Mouse (Mus musculus) liver, embryonic 13.5 days (tissue): ENCODE measurements around the gene Mdm1. TPM values are rescaled to one million over a fixed set of nuclear protein-coding genes. Genes with fewer than 3 reads are reported as not detected.

Experiments
- ATAC-seq: fragments of 200-750 bp; cut with Nextera tagmentation; 2 replicates; pipeline ENCODE4 v1.8.0; 2017; ENCODE audit warnings: low read depth, mild to moderate bottlenecking, moderate number of reproducible peaks, moderate library complexity
- DNase-seq: peaks from one replicate; pipeline ENCODE4 v3.0.0; 2022
- H3K27ac ChIP-seq: fragments of 300-500 bp; sonication (generic); 2 replicates; pipeline ENCODE4 v1.5.1; 2015; ENCODE audit warnings: moderate library complexity, mild to moderate bottlenecking, inconsistent platforms
- H3K27me3 ChIP-seq: fragments of 300-500 bp; sonication (generic); 2 replicates; pipeline ENCODE4 v1.6.1; 2015; ENCODE audit warnings: mild to moderate bottlenecking, inconsistent platforms
- H3K36me3 ChIP-seq: fragments of 300-500 bp; sonication (generic); 2 replicates; pipeline ENCODE4 v1.6.1; 2015; ENCODE audit warnings: mild to moderate bottlenecking, inconsistent platforms
- H3K4me1 ChIP-seq: fragments of 300-500 bp; sonication (generic); replicated peaks from 2 replicates; pipeline ENCODE4 v1.6.1; 2015; ENCODE audit warnings: inconsistent platforms
- H3K4me2 ChIP-seq: fragments of 300-500 bp; sonication (generic); 2 replicates; pipeline ENCODE4 v1.6.1; 2015; ENCODE audit warnings: inconsistent platforms, mild to moderate bottlenecking, moderate library complexity
- H3K4me3 ChIP-seq: fragments of 300-500 bp; sonication (generic); replicated peaks from 2 replicates; pipeline ENCODE4 v1.5.1; 2015; ENCODE audit warnings: mild to moderate bottlenecking, inconsistent platforms
- H3K9ac ChIP-seq: fragments of 300-500 bp; sonication (generic); 2 replicates; pipeline ENCODE4 v1.6.1; 2015; ENCODE audit warnings: mild to moderate bottlenecking, inconsistent platforms
- H3K9me3 ChIP-seq: fragments of 300-500 bp; sonication (generic); replicated peaks from 2 replicates; pipeline ENCODE4 v1.6.1; 2016; ENCODE audit warnings: inconsistent platforms
- WGBS: fragments of 180-500 bp; shearing (Covaris S2); methylation state at CpG from one replicate; pipeline ENCODE4 v1.1.7; 2015; ENCODE audit not compliant: insufficient replicate concordance; 5-methylcytosine and 5-hydroxymethylcytosine counted together
- polyA plus RNA-seq: library from polyadenylated mRNA; unstranded; fragments of >200 nt; fragmentation: Nextera tagmentation; extraction: Ambion mirVana; gene quantifications from 2 replicates; pipeline ENCODE4 v1.2.1, GENCODE M21; 2015

Gene Mdm1
- polyA plus RNA-seq, 1 experiment from 2014 or later = 10.7 TPM

DNA sequence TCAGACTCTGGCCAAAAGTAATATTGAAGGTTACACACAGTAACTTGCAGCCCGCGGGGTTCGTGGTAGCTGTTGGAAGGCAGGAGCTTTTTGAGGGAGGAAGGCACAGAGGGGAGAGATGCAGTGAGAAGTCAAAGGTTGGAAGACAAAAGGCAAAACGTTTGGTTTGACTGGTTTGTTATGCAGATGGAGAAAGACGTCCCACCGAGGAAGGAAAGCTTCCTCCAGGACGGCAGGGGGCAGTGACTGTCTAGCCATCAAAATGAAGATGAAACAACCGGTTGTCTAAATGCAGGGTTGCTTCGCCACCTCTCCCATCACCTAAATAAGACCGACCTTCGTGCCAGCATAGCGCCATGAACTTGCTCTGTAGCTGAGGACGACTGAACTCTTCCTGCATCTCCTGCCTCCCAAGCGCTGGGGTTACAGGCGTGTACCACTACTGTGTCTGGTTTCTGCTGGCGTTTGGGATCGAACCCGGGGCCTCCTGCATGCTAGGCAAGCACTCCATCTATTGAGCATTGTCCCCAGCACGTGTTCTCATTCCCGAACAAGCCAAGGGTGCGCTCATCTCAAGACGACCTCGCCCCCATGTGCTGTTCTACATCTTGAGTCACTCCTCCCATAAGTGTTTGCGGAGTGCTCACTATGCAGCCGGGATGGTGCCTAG is 15.7 kb upstream of the Mdm1 start:
- Histone ChIP-seq H3K27me3 (peaks cover 11% of the 10 kb centered on the region), H3K4me1 (no peaks in the 10 kb centered on the region), H3K36me3 (no peaks in the 10 kb centered on the region), H3K9me3 (no peaks in the 10 kb centered on the region), H3K27ac (no peak overlapping the region), H3K4me3 (no peak overlapping the region), H3K4me2 (no peak overlapping the region), H3K9ac (no peak overlapping the region)
- no peak for DNase-seq
- 69% methylated on average over 25 of the region's 25 CpGs for WGBS
- no peak for ATAC-seq

DNA sequence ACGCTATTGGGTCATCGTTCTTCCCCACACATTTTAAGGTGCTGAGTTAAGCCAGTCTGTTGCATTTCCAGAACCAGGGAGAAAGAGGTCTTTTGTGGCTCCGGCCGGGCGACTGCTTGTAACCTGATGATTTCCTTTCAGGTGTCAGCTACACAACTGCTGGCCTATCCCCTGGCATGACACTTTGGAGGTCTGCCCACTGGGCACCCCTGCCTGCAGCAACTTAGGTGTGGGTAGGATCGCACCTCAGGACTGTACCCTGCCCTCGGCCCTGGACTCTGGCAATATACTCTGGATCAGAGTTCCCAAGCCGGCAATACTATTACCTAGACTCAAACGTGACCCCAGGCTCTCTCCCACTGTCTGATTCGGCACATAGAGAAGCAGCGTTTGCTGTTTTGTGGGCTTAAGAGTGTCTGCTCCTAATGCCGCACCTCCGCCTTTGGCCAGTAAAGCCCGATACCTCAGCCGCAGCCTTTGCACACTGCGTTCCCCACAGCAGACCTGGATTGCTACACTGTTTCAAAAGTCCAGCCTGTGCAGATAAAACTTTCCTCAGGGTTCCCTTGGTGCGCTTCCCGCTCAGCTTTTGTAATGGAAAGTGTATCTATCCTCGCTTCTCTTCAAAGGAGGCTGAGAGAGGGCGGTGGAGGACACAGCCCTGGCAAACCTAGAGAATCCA is 12.5 kb upstream of the Mdm1 start:
- H3K4me3 ChIP-seq = no peak overlapping the region
- H3K9me3 ChIP-seq = no peaks in the 10 kb centered on the region
- no peak for ATAC-seq
- H3K36me3 ChIP-seq = no peaks in the 10 kb centered on the region
- 62% methylated on average over 20 of the region's 20 CpGs for WGBS
- no peak overlapping the region for H3K27ac ChIP-seq
- DNase-seq = no peak
- no peak overlapping the region for H3K9ac ChIP-seq
- H3K27me3 ChIP-seq = peaks cover 11% of the 10 kb centered on the region
- no peaks in the 10 kb centered on the region for H3K4me1 ChIP-seq
- no peak overlapping the region for H3K4me2 ChIP-seq

DNA sequence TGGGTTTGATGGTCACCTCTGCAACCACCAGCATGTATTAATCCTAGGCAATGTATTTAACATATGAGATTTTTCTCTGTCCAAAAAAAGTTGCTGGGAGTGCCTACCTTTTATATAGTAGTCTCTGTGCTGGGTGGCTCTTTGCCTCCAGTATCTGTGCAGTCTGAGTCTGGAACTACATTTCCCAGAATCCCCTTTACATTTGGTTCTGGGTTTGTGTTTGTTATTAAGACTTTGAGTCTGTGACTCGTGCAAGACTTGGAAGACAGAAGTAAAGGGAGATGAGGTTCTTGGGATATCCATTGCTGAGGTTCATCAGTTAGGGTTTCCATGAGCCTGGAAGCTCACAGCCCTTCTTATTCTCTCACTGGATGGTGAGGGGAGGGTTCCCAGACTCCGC is 11.6 kb upstream of the Mdm1 start:
- ATAC-seq (no peak), DNase-seq (no peak)
- Histone ChIP-seq H3K27me3 (peaks cover 11% of the 10 kb centered on the region), H3K4me2 (no peak overlapping the region), H3K9me3 (no peaks in the 10 kb centered on the region), H3K4me3 (no peak overlapping the region), H3K4me1 (no peaks in the 10 kb centered on the region), H3K9ac (no peak overlapping the region), H3K27ac (no peak overlapping the region), H3K36me3 (no peaks in the 10 kb centered on the region)
- 30% methylated on average over 2 of the region's 2 CpGs for WGBS

DNA sequence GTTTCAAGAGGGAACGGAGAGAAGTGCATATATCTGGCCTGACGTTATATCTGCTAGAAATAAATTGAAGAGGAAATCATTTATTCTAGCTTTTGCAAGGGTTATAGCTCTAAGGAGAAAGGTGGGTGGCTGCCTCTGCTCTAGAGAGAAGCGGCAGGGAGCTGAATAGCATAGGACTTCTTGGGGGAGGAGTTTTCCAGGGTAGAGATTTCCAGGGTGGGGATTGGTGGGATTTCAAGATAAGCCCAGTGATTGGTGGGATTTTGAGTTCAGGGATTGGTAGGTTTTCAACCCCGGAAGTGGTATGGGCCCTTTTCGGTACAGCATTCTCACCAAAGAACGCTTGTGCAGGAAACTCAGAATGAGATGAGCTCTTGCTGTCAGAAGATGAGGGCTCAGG is 8.6 kb upstream of the Mdm1 start:
- Histone ChIP-seq H3K36me3 (no peaks in the 10 kb centered on the region), H3K4me1 (no peaks in the 10 kb centered on the region), H3K9ac (no peak overlapping the region), H3K4me2 (no peak overlapping the region), H3K4me3 (no peak overlapping the region), H3K27ac (no peak overlapping the region), H3K9me3 (no peaks in the 10 kb centered on the region), H3K27me3 (peaks cover 11% of the 10 kb centered on the region)
- ATAC-seq (no peak), DNase-seq (no peak)
- 60% methylated on average over 6 of the region's 6 CpGs for WGBS

DNA sequence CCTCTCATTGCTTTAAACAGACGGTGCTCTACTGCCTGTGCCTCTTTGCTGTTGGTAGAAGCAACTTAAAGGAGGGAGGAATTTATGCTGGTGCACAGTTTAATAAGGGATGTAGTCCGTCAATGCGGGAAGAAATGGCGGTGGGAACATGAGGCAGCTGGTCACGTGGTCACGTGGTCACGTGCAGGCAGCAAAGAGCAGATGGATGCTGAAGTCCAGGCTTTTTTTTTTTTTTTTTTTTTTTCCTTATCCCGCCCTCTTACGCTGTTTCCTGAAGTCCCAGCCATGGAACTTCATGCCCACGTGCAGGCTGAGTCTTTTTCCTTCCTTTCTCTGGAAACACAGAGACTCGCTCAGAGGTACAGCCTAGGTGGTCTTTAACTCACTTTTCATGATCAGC is 3.1 kb upstream of the Mdm1 start:
- Histone ChIP-seq H3K9ac (no peak overlapping the region), H3K27me3 (no peaks in the 10 kb centered on the region), H3K27ac (no peak overlapping the region), H3K4me3 (no peak overlapping the region), H3K4me1 (peaks cover 17% of the 10 kb centered on the region), H3K36me3 (no peaks in the 10 kb centered on the region), H3K4me2 (no peak overlapping the region), H3K9me3 (no peaks in the 10 kb centered on the region)
- ATAC-seq (no peak), DNase-seq (no peak)
- WGBS = 77% methylated on average over 11 of the region's 11 CpGs

DNA sequence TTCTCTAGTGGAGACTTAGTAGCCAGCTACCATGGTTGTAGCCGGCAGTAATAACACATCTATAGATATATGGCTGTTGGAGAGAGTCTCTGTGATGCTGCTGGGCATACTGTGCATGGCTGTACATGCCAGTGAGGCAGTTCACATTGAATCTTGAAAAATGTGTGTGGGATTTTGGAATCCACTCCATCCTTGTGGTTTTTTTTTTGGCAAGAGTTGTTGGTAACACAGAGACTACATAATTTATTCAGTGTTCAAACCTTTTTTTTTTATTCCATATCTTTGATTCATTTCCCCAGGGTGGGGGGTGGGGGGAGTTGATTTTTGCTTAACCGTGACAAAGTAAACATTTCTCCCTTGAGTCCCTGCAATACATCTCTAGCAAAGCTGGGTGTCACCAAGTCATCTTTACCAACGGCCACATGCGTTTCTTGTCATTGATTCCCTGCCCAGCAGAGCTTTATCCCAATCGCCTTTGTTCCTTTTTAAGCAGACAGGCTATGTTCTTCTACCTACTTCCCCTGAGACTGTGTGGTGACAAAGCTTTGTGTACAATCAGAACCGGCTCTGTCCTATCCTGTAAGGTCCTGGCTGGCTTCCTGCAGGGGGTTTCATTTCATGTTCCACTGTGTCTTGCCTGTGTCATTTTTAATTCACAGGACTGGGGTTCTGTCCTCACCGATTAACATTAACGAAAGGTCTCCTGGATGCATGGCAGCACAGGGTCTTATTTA is 1.6 kb upstream of the Mdm1 start:
- Histone ChIP-seq H3K27ac (no peak overlapping the region), H3K9ac (no peak overlapping the region), H3K27me3 (no peaks in the 10 kb centered on the region), H3K4me3 (no peak overlapping the region), H3K4me2 (no peak overlapping the region), H3K9me3 (no peaks in the 10 kb centered on the region), H3K4me1 (peaks cover 17% of the 10 kb centered on the region), H3K36me3 (no peaks in the 10 kb centered on the region)
- ATAC-seq = no peak
- WGBS = 64% methylated on average over 8 of the region's 8 CpGs
- no peak for DNase-seq

DNA sequence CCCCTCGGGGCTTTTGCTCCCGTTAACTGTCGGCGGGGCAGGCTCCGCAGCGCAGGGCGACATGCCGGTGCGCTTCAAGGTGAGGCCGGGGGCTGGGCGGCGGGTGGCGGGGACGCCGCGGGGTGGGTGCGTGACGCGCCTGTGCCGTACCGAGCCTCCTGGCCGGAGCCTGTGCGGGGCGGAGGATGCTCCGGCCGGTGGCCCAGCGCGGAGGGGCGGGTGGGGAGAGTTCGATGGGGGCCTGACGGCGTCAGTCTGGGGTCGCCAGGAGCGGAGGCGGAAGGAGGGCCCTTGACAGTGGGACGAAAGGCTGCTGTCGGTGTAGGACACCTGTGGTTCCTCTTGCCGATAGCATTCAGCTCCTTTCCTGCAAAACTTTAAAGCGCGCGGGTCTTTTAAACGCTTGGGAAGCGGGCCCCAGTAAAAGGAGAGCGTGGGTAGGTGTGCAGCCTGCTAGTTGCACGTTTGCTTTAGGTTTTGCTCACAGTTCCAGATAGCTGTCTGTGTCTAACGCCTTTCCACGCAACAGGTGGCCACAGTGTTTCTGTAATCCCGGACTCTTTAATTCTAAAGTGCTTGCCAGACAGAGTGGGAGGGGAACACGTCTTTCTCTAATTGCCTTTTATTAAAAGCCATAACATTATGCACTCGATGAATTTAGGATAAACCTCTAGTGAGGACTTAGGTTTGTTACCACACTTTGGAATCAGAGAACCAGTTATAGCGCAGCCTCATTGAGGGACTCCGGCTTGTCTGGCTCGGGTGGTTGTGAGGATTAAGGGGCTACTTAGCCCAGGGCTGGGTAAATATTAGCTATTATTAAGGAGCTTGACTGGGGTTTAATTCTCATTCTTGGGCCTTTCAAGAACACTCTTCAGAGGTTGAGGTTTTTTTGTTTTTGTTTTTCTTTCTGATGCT is 532 bp downstream of the Mdm1 start:
- H3K36me3 ChIP-seq = no peaks in the 10 kb centered on the region; the same call in 1 of the 2 replicates
- H3K9ac ChIP-seq = peak overlapping the region; percentile 84
- H3K27me3 ChIP-seq = no peaks in the 10 kb centered on the region
- H3K4me1 ChIP-seq = peaks cover 17% of the 10 kb centered on the region
- 5% methylated on average over 49 of the region's 53 CpGs for WGBS
- no peak for DNase-seq
- H3K4me3 ChIP-seq = peak overlapping the region; percentile 89
- H3K4me2 ChIP-seq = peak overlapping the region; percentile 95
- no peak for ATAC-seq
- H3K9me3 ChIP-seq = no peaks in the 10 kb centered on the region
- H3K27ac ChIP-seq = peak overlapping the region; percentile 32; the same call in 1 of the 2 replicates

DNA sequence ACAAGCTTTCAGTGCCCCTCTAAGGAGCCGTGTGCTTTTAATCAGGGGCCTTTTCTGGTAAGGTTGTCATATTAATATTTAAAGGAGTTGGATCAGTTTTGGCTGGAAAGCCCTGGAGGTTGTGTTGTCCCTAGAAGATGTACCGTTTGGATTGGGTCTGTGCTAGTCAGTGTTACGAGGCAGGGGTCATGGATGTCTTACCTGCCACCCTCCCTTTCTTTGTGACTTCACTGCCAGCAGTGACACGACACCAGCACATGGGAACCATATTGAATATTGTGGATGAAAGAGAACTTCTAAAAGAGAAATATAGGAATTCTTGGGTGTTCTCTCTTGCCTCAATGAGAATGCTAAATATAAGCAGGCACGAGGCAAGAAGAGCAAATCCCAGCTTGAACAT is 7.8 kb downstream of the Mdm1 start:
- H3K9me3 ChIP-seq = no peaks in the 10 kb centered on the region
- WGBS = 84% methylated on average over 5 of the region's 5 CpGs
- no peaks in the 10 kb centered on the region for H3K4me1 ChIP-seq

DNA sequence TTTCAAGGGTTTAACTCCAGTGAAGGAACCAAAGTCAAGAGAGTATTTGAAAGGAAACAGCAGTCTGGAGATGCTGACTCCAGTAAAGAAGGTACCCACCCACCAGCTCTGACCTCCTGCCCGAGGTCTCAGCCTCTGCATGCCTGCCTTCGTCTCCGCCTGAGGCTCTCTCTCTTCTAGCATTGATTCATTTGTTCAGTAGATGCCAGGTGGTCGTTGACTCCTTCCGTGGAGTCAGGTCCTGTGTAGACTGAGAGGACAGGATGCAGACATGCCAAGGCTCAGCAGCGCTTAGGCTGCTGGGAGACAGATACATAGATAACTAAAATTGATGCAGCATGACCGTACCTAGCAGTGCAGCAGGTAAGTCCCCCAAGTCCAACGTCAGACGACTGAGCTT is 9.3 kb downstream of the Mdm1 start:
- no peak overlapping the region for H3K4me2 ChIP-seq
- no peak overlapping the region for H3K9ac ChIP-seq
- no peaks in the 10 kb centered on the region for H3K27me3 ChIP-seq
- 81% methylated on average over 9 of the region's 9 CpGs for WGBS
- peaks cover 3% of the 10 kb centered on the region for H3K36me3 ChIP-seq
- DNase-seq (no peak), ATAC-seq (no peak)
- H3K4me3 ChIP-seq = no peak overlapping the region
- H3K4me1 ChIP-seq = no peaks in the 10 kb centered on the region
- no peaks in the 10 kb centered on the region for H3K9me3 ChIP-seq
- no peak overlapping the region for H3K27ac ChIP-seq

More for the DNA sequence above, 7.8 kb downstream of the Mdm1 start:
- peaks cover 3% of the 10 kb centered on the region for H3K36me3 ChIP-seq
- ATAC-seq (no peak), DNase-seq (no peak)
- no peaks in the 10 kb centered on the region for H3K27me3 ChIP-seq
- no peak overlapping the region for H3K9ac ChIP-seq
- H3K27ac ChIP-seq = no peak overlapping the region
- H3K4me2 ChIP-seq = no peak overlapping the region
- H3K4me3 ChIP-seq = no peak overlapping the region

DNA sequence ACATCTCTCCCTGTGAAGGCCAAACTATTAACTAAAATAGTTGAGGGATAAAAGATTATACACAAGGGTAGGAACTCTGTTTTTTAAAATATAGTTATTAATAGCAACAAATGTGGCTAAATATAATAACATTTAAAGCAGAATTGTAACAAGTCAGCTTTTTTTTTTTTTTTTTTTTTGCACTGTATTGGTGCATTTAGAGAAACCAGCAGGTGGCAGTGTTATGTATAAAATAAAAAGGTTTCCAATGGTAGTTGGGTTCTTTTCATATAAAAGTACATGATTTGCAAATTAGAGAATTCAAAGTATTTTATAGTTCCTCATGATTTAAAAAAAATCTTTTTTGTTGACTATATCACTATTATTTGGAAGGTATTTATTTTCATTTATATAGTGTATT is 14.3 kb downstream of the Mdm1 start:
- H3K9me3 ChIP-seq = no peaks in the 10 kb centered on the region
- H3K27ac ChIP-seq = no peak overlapping the region
- no peaks in the 10 kb centered on the region for H3K27me3 ChIP-seq
- peaks cover 31% of the 10 kb centered on the region for H3K36me3 ChIP-seq
- ATAC-seq = no peak
- no peak for DNase-seq
- H3K4me1 ChIP-seq = no peaks in the 10 kb centered on the region
- H3K4me2 ChIP-seq = no peak overlapping the region
- no peak overlapping the region for H3K4me3 ChIP-seq
- H3K9ac ChIP-seq = no peak overlapping the region

DNA sequence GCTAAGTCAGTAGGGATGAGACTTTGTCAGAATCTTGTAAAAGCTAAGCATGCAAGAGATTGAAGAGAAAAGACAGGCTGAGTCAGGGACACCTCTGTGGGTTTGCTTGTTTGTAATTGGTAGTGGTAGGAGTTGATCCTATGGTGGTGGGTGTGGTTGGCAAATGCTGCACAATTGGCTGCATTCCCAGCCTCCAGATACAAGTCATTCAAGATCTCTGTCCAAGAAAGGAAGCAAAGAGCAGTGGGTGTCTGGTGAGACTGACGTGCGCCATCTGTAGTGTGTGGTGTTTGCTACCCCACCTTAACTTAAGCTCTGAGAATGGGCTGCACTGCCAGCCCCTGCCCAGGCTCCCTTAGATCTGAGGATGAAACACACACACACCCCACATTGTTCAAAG is 19.5 kb downstream of the Mdm1 start:
- Histone ChIP-seq H3K27me3 (no peaks in the 10 kb centered on the region), H3K4me1 (no peaks in the 10 kb centered on the region), H3K9me3 (no peaks in the 10 kb centered on the region), H3K36me3 (peaks cover 37% of the 10 kb centered on the region), H3K4me3 (no peak overlapping the region), H3K9ac (no peak overlapping the region), H3K27ac (no peak overlapping the region), H3K4me2 (no peak overlapping the region)
- no peak for DNase-seq
- ATAC-seq = no peak
- WGBS = 85% methylated on average over 2 of the region's 2 CpGs
